Mouse (Mus musculus) liver, embryonic 16.5 days (tissue): Measurements from ENCODE around the gene Tap2. TPM values are rescaled to one million over a fixed set of nuclear protein-coding genes. Genes with fewer than 3 reads are reported as not detected.
"Not testable (repeated sequence)": the region's sequence is repeated elsewhere in the genome, so short reads cannot be mapped to it uniquely, and the experiment has no call there.

Experiments
- ATAC-seq: fragments of 200-750 bp; cut with Nextera tagmentation; 2 replicates; pipeline ENCODE4 v1.8.0; 2017; ENCODE audit warnings: low read depth, mild to moderate bottlenecking, moderate number of reproducible peaks, moderate library complexity
- H3K27ac ChIP-seq: fragments of 300-500 bp; sonication (generic); 2 replicates; pipeline ENCODE4 v1.5.1; 2014; ENCODE audit warnings: mild to moderate bottlenecking, low read length
- H3K27me3 ChIP-seq: fragments of 300-500 bp; sonication (generic); 2 replicates; pipeline ENCODE4 v1.6.1; 2014; ENCODE audit warnings: low read depth, low read length, mixed read lengths; ENCODE audit not compliant: control insufficient read depth, insufficient read depth
- H3K36me3 ChIP-seq: fragments of 300-500 bp; sonication (generic); 2 replicates; pipeline ENCODE4 v1.6.1; 2014; ENCODE audit warnings: mild to moderate bottlenecking; ENCODE audit not compliant: control insufficient read depth, insufficient read depth
- H3K4me1 ChIP-seq: fragments of 300-500 bp; sonication (generic); 2 replicates; pipeline ENCODE4 v1.6.1; 2014; ENCODE audit warnings: low read depth, low read length, mixed read lengths; ENCODE audit not compliant: control insufficient read depth
- H3K4me2 ChIP-seq: fragments of 300-500 bp; sonication (generic); 2 replicates; pipeline ENCODE4 v1.6.1; 2014; ENCODE audit warnings: low read depth, low read length, mixed read lengths
- H3K4me3 ChIP-seq: fragments of 300-500 bp; sonication (generic); 2 replicates; pipeline ENCODE4 v1.5.1; 2014; ENCODE audit warnings: low read depth, mild to moderate bottlenecking, low read length
- H3K9ac ChIP-seq: fragments of 300-500 bp; sonication (generic); 2 replicates; pipeline ENCODE4 v1.6.1; 2014; ENCODE audit warnings: low read depth, low read length
- H3K9me3 ChIP-seq: fragments of 300-500 bp; sonication (generic); replicated peaks from 2 replicates; pipeline ENCODE4 v1.6.1; 2016; ENCODE audit warnings: low read length; ENCODE audit not compliant: control insufficient read depth
- WGBS: fragments of 180-500 bp; shearing (Covaris S2); extraction: QIAGEN DNeasy Blood & Tissue Kit; methylation state at CpG from one replicate; pipeline ENCODE4 v1.1.7; 2014; ENCODE audit not compliant: insufficient replicate concordance; 5-methylcytosine and 5-hydroxymethylcytosine counted together
- polyA plus RNA-seq: library from polyadenylated mRNA; unstranded; fragments of >200 nt; fragmentation: Nextera tagmentation; extraction: Ambion mirVana; gene quantifications from 2 replicates; pipeline ENCODE4 v1.2.1, GENCODE M21; 2015

Tap2 gene
- polyA plus RNA-seq, 1 experiment from 2014 or later = 6.7 TPM

DNA sequence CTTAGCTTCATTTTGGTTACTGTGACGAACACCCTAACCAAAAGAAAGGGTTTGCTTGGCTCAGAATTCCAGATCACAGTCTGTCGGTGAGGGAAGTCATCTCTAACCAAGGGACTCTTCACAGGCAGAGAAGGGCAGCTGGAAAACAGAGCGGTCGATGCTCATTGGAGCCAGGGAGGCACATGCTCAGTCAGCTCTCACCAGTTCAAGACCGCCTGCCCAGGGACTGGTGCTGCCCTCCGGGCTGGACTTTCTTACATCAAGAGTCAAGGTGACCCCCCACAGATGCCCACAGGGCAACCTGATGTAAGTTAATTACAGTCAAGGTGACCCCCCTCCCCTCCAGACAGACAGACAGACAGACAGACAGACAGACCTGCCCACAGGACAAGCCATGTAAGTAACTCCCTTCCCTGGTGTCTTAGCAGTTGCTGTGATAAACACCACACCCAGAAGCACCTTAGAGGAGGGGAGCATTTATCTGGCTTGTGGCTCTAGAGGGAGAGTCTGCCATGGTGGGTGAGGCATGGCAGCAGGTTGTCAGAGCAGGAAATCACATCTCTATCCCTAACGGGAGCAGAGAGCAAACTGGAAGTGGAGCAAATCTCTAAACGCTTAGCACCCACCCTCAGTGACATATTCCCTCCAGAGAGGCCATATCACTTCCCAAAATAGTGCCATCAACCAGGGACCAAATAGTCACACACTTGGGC lies 14.0 kb downstream of the Tap2 start:
- WGBS = 63% methylated on average over 8 of the region's 8 CpGs
- no peak overlapping the region for H3K9ac ChIP-seq
- no peak for ATAC-seq
- no peaks in the 10 kb centered on the region for H3K4me1 ChIP-seq
- H3K27me3 ChIP-seq = no peaks in the 10 kb centered on the region; the same call in 1 of the 2 replicates
- 0 out of 2 replicates have a peak, but pooled peaks cover 2% of the 10 kb centered on the region for H3K9me3 ChIP-seq
- no peaks in the 10 kb centered on the region for H3K36me3 ChIP-seq
- no peak overlapping the region for H3K4me3 ChIP-seq
- no peak overlapping the region for H3K27ac ChIP-seq
- no peak overlapping the region for H3K4me2 ChIP-seq

DNA sequence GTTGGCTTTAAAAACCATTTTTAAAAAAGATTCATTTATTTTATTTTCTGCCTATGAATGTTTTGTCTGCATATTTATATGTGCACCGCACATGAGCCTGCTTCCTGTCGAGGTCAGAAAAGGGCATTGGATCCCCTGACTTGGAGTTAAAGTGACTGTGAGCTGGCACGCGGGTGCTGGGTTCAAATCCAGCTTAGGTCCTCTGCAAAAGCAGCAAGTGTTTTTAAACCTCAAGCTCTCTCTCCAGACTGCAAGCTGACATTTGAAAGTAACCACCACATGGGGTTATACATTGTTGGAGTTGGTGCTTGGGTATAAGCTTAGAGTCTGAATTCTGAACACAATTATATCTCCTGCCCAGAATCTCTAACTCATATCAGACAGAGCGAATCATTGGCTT lies 14.7 kb downstream of the Tap2 start:
- no peaks in the 10 kb centered on the region for H3K4me1 ChIP-seq
- H3K9me3 ChIP-seq = 0 out of 2 replicates have a peak, but pooled peaks cover 2% of the 10 kb centered on the region
- no peak overlapping the region for H3K4me3 ChIP-seq
- H3K27ac ChIP-seq = no peak overlapping the region
- 64% methylated on average over 5 of the region's 5 CpGs for WGBS
- H3K4me2 ChIP-seq = no peak overlapping the region
- H3K27me3 ChIP-seq = no peaks in the 10 kb centered on the region; the same call in 1 of the 2 replicates
- no peaks in the 10 kb centered on the region for H3K36me3 ChIP-seq
- ATAC-seq = no peak
- H3K9ac ChIP-seq = no peak overlapping the region

GRCm38 (mm10) chr17:34218675-34219074 lies 15.3 kb downstream of the Tap2 start:
- no peaks in the 10 kb centered on the region for H3K4me1 ChIP-seq
- 79% methylated on average over 11 of the region's 11 CpGs for WGBS
- H3K9me3 ChIP-seq = 0 out of 2 replicates have a peak, but pooled peaks cover 2% of the 10 kb centered on the region
- H3K9ac ChIP-seq = no peak overlapping the region
- H3K27me3 ChIP-seq = no peaks in the 10 kb centered on the region; the same call in 1 of the 2 replicates
- H3K4me3 ChIP-seq = no peak overlapping the region
- no peak overlapping the region for H3K27ac ChIP-seq
- H3K4me2 ChIP-seq = no peak overlapping the region
- ATAC-seq = no peak
- H3K36me3 ChIP-seq = no peaks in the 10 kb centered on the region

DNA sequence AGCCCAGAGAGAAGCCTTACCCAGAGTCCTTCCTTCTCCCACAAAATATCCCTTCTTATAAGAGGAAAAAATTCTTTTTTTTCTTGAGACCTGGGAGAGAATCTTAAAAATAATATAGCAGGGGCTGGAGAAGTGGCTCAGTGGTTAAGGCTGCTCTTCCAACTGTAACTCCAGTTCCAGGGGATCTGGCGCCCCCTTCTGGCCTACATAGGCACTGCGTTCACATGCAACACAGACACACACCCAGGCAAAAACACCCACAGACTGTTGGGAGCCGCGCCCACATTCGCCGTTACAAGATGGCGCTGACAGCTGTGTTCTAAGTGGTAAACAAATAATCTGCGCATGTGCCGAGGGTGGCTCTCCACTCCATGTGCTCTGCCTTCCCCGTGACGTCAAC lies 15.8 kb downstream of the Tap2 start:
- ATAC-seq = not testable (repeated sequence)

DNA sequence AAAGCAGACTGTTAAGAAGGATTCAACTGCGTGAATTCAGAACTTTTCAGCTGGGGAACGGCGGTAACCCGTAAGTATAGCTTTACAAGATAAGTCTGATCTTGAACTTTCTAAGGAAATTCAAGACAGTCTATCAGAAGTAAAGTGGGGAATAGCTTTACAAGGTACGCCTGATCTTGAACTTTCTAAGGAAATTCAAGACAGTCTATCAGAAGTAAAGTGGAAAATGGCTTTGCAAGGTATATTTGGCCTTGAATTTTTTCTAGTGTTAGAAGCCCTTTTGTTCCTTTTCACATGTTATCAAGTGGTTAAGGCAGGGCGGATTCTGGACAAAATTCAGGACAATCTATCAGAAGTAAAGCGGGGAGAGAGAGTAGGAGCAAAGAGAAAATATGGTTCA lies 16.5 kb downstream of the Tap2 start:
- H3K4me3 ChIP-seq, H3K36me3 ChIP-seq, H3K4me1 ChIP-seq, H3K4me2 ChIP-seq, H3K27ac ChIP-seq, H3K9ac ChIP-seq, ATAC-seq, H3K27me3 ChIP-seq, H3K9me3 ChIP-seq: not testable (repeated sequence)
- WGBS = 84% methylated on average over 3 of the region's 7 CpGs

More for the DNA sequence above, 15.8 kb downstream of the Tap2 start:
- H3K9ac ChIP-seq, H3K4me1 ChIP-seq, H3K9me3 ChIP-seq, H3K4me3 ChIP-seq, H3K36me3 ChIP-seq, H3K27me3 ChIP-seq, H3K27ac ChIP-seq, H3K4me2 ChIP-seq: not testable (repeated sequence)
- 82% methylated on average over 8 of the region's 11 CpGs for WGBS

DNA sequence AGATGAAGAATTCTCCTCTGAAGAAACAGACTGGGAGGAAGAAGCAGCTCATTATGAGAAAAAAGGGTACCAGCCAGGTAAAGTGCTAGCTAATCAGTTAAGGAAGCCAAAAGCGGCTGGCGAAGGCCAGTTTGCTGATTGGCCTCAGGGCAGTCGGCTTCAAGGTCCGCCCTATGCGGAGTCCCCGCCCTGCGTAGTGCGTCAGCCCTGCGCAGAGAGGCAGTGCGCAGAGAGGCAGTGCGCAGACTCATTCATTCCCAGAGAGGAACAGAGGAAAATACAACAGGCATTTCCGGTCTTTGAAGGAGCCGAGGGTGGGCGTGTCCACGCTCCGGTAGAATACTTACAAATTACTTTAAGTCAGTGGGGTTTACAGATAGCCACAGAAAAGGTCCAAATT lies 17.1 kb downstream of the Tap2 start:
- not testable (repeated sequence) for H3K4me3 ChIP-seq, H3K27ac ChIP-seq, ATAC-seq, H3K4me2 ChIP-seq, H3K27me3 ChIP-seq, H3K9me3 ChIP-seq, H3K4me1 ChIP-seq, H3K9ac ChIP-seq, H3K36me3 ChIP-seq
- no CpG with 5 or more reads among the region's 16 CpGs for WGBS

DNA sequence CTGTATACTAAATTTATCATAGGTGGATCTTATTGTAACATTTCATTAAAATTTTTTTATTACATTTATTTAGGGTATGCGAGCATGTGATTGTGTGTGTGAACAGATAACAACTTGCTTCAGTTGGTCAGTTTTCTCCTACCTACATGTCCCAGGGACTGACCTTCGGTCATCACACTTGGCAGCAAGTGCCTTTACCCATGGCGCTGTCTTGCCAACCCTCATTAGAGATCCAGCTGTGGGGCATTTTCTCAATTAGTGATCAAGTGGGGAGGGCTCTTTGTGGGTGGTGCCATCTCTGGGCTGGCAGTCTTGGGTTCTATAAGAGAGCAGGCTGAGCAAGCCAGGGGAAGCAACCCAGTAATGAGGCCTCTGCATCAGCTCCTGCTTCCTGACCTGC lies 21.5 kb downstream of the Tap2 start:
- no peak overlapping the region for H3K4me2 ChIP-seq
- no peaks in the 10 kb centered on the region for H3K4me1 ChIP-seq
- H3K27me3 ChIP-seq = no peaks in the 10 kb centered on the region
- no peak overlapping the region for H3K9ac ChIP-seq
- 61% methylated on average over 3 of the region's 3 CpGs for WGBS
- no peaks in the 10 kb centered on the region for H3K9me3 ChIP-seq
- ATAC-seq = no peak
- no peaks in the 10 kb centered on the region for H3K36me3 ChIP-seq
- H3K4me3 ChIP-seq = no peak overlapping the region
- H3K27ac ChIP-seq = no peak overlapping the region

DNA sequence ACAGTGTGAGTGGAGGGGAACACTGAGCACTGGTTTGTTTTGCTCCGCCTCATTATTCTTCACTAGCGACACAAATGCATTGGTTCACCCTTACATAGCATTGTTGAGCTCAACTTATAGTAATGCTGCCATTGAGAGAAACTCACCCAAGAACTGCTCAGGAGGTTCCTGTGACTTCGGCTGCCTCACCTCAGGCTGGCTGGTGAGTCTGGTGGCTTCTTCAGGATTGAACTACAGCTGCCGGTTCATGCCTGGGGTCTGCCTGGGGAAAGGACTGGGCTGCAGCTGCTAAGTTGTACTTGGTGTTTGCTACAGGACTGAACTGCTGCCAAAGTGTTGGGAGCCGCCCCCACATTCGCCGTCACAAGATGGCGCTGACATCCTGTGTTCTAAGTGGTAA lies 22.1 kb downstream of the Tap2 start:
- 82% methylated on average over 8 of the region's 8 CpGs for WGBS
- Histone ChIP-seq H3K4me1 (no peaks in the 10 kb centered on the region), H3K36me3 (no peaks in the 10 kb centered on the region), H3K9me3 (no peaks in the 10 kb centered on the region), H3K9ac (no peak overlapping the region), H3K4me2 (no peak overlapping the region), H3K27ac (no peak overlapping the region), H3K27me3 (no peaks in the 10 kb centered on the region), H3K4me3 (no peak overlapping the region)
- no peak for ATAC-seq

- 94% methylated on average over 13 of the region's 23 CpGs for WGBS
- not testable (repeated sequence) for H3K4me1 ChIP-seq
Measured at GRCm38 (mm10) chr17:34225911-34226310, 22.6 kb downstream of the Tap2 start.

More at GRCm38 (mm10) chr17:34225911-34226310, 22.6 kb downstream of the Tap2 start:
- not testable (repeated sequence) for H3K27ac ChIP-seq, ATAC-seq, H3K9ac ChIP-seq, H3K4me2 ChIP-seq, H3K27me3 ChIP-seq, H3K36me3 ChIP-seq, H3K9me3 ChIP-seq, H3K4me3 ChIP-seq
